Mouse (Mus musculus): ENCODE measurements around the gene Gm14440. TPM values are rescaled to one million over a fixed set of nuclear protein-coding genes. Genes with fewer than 3 reads are reported as not detected.

Gene Gm14440
- 8.8 TPM for polyA plus RNA-seq (2014; fragmentation: Illumina TruSeq; extraction: RNeasy Lipid Tissue Mini Kit (QIAGEN cat#74804); ENCODE audit: low read depth, low replicate concordance)

GRCm38 (mm10) chr2:175274825-175275224 lies at the start of gene Gm14440:
Gm14440 (plus strand) TSS chr2:175275125.

Other genes starting within 250 kb of the Gm14440 start
- not detected for gene Gm14393, start 207.3 kb upstream of the Gm14440 start, polyA plus RNA-seq (2014; fragmentation: Illumina TruSeq; extraction: RNeasy Lipid Tissue Mini Kit (QIAGEN cat#74804); ENCODE audit: low read depth, low replicate concordance)
- gene Gm14399, start 133.1 kb upstream of the Gm14440 start, polyA plus RNA-seq (2014; fragmentation: Illumina TruSeq; extraction: RNeasy Lipid Tissue Mini Kit (QIAGEN cat#74804); ENCODE audit: low read depth, low replicate concordance) = 6.9 TPM
- gene Gm14443, start 99.3 kb upstream of the Gm14440 start, polyA plus RNA-seq (2014; fragmentation: Illumina TruSeq; extraction: RNeasy Lipid Tissue Mini Kit (QIAGEN cat#74804); ENCODE audit: low read depth, low replicate concordance) = 0.79 TPM
- gene Gm14391, start 68.2 kb upstream of the Gm14440 start, polyA plus RNA-seq (2014; fragmentation: Illumina TruSeq; extraction: RNeasy Lipid Tissue Mini Kit (QIAGEN cat#74804); ENCODE audit: low read depth, low replicate concordance) = 5.4 TPM
- 13.1 TPM for gene Gm4631, start 63.1 kb downstream of the Gm14440 start, polyA plus RNA-seq (2014; fragmentation: Illumina TruSeq; extraction: RNeasy Lipid Tissue Mini Kit (QIAGEN cat#74804); ENCODE audit: low read depth, low replicate concordance)
- gene Zfp968, start 97.3 kb downstream of the Gm14440 start, polyA plus RNA-seq (2014; fragmentation: Illumina TruSeq; extraction: RNeasy Lipid Tissue Mini Kit (QIAGEN cat#74804); ENCODE audit: low read depth, low replicate concordance) = 5.5 TPM
- gene Gm4724, start 160.7 kb downstream of the Gm14440 start, polyA plus RNA-seq (2014; fragmentation: Illumina TruSeq; extraction: RNeasy Lipid Tissue Mini Kit (QIAGEN cat#74804); ENCODE audit: low read depth, low replicate concordance) = 9.6 TPM
- 8.1 TPM for gene Zfp965, start 194.9 kb downstream of the Gm14440 start, polyA plus RNA-seq (2014; fragmentation: Illumina TruSeq; extraction: RNeasy Lipid Tissue Mini Kit (QIAGEN cat#74804); ENCODE audit: low read depth, low replicate concordance)

Data from heart, adult 10 weeks (tissue).